8 mouse cellular contexts compared by ENCODE assay signal in the genomic region with DNA sequence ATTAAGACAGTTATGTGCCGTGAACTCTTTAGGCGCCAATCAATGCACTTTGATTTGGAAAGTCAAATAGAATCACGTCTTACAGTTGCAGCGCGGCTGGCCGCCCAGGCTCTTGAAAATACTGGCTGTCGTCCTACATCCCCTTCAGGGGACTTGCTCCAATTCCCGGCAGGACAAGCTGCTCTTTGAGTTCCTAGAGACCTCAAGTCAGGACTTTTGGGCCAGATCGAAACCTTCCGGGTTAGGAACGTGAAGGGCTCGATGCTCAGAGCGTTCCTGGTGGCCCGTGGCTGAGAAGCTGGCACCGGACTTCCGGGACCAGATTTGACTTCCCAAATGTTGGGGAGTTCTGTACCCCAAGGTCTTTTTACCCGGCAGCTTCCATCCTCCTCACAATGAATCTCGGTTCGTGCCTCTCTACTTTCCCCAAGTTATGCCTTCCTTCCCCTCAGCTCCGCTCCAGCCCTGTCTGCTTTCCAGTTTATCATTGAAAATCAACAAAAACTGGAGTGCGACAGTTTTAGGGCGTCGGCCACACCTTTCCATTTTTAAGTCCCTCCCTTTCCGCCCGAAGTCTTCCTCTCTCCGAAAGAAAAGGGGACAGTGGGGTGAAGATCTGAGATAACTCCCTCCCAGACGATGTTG. TPM values are rescaled to one million over a fixed set of nuclear protein-coding genes. Genes with fewer than 3 reads are reported as not detected.
DNase-seq lines count a peak whose midpoint lies in the region; ATAC-seq and TF ChIP-seq lines count a peak whose summit lies in the region.

No protein-coding gene starts in this region.

- DNase-seq in left cerebral cortex, adult 2 months (ENCODE audit: extremely low spot score in 1 of 2, low spot score in 2 of 2) = no peak
- no peak for DNase-seq in left cerebral cortex, postnatal 36 days (ENCODE audit: low spot score in 2 of 2)
- DNase-seq in embryo, embryonic 11 days = peak; percentile 56
- DNase-seq in layer of hippocampus, postnatal 25 days (ENCODE audit: extremely low spot score in 1 of 2, low spot score in 1 of 2) = no peak
- DNase-seq in layer of hippocampus, adult 9-10 months (ENCODE audit: low spot score) = no peak
- no peak for DNase-seq in spleen, adult 12 weeks (ENCODE audit: low spot score)

- peak overlapping the region; percentile 99 for H3K27ac ChIP-seq in left cerebral cortex, adult 2 months
- no peak overlapping the region for H3K27ac ChIP-seq in hindbrain, embryonic 12.5 days
- no peak overlapping the region for H3K27ac ChIP-seq in neural tube, embryonic 12.5 days

- peaks cover 23% of the 10 kb centered on the region for H3K4me1 ChIP-seq in hindbrain, embryonic 12.5 days
- H3K4me1 ChIP-seq in neural tube, embryonic 12.5 days = peaks cover 14% of the 10 kb centered on the region

- peak overlapping the region; percentile 18; the same call in 1 of the 2 replicates for H3K4me2 ChIP-seq in hindbrain, embryonic 12.5 days (replicated peaks)
- H3K4me2 ChIP-seq in neural tube, embryonic 12.5 days (replicated peaks) = peak overlapping the region; percentile 38

- WGBS in hindbrain, embryonic 12.5 days = under 1% methylated on average over 27 of the region's 27 CpGs
- WGBS in neural tube, embryonic 12.5 days = under 1% methylated on average over 27 of the region's 27 CpGs

- peak overlapping the region; percentile 43 for H3K4me3 ChIP-seq in left cerebral cortex, adult 2 months
- no peak overlapping the region for H3K4me3 ChIP-seq in hindbrain, embryonic 12.5 days
- H3K4me3 ChIP-seq in neural tube, embryonic 12.5 days = no peak overlapping the region

- no peak for TF ChIP-seq CTCF in left cerebral cortex, adult 2 months (IDR thresholded peaks at IDR 0.05)

- intact Hi-C loops in left cerebral cortex, adult 2 months (cut with DNase I) = loop anchor here (2.0 to 5.0 kb wide), 2 partner anchors 224 to 357 kb away; no protein-coding TSS in a partner anchor
- intact Hi-C loops in left cerebral cortex, postnatal 36 days (cut with DNase I) = loop anchor here (10.0 kb wide), 1 partner anchor 364 kb away; no protein-coding TSS in a partner anchor

- H3K36me3 ChIP-seq in hindbrain, embryonic 12.5 days = no peaks in the 10 kb centered on the region
- no peaks in the 10 kb centered on the region for H3K36me3 ChIP-seq in neural tube, embryonic 12.5 days

- peaks cover 91% of the 10 kb centered on the region for H3K27me3 ChIP-seq in hindbrain, embryonic 12.5 days
- peaks cover 92% of the 10 kb centered on the region for H3K27me3 ChIP-seq in neural tube, embryonic 12.5 days (replicated peaks)

- no peaks in the 10 kb centered on the region for H3K9me3 ChIP-seq in hindbrain, embryonic 12.5 days (replicated peaks)
- H3K9me3 ChIP-seq in neural tube, embryonic 12.5 days = no peaks in the 10 kb centered on the region

- ATAC-seq in hindbrain, embryonic 12.5 days (ENCODE audit: low FRiP score) = no peak
- no peak for ATAC-seq in neural tube, embryonic 12.5 days (ENCODE audit: low FRiP score, low read depth)

- no peak overlapping the region for H3K9ac ChIP-seq in hindbrain, embryonic 12.5 days
- no peak overlapping the region for H3K9ac ChIP-seq in neural tube, embryonic 12.5 days

RNA-seq across cellular contexts. Expression of gene Satb2, which starts 2.3 kb away (rescaled TPM):
- 10 to 100 TPM; 80.2 to 91.0 TPM for total RNA-seq in left cerebral cortex, adult 2 months (2021)
- 10 to 100 TPM; 80.9 to 89.2 TPM for total RNA-seq in left cerebral cortex, postnatal 36 days (2021)
- 0.98 and 1.6 TPM in 2 replicates for polyA plus RNA-seq in hindbrain, embryonic 12.5 days (2016; fragmentation: Nextera tagmentation; extraction: Ambion mirVana)
- polyA plus RNA-seq in neural tube, embryonic 12.5 days (2016; fragmentation: Nextera tagmentation; extraction: Ambion mirVana) = 1.7 and 1.9 TPM in 2 replicates
- total RNA-seq in layer of hippocampus, postnatal 25 days (2021) = 10 to 100 TPM; 14.9 to 17.4 TPM

Comparison
In these comparisons a context has a peak if more than half of its experiments do, and no peak if none do; other contexts are left out.
1. RNA of gene Satb2, which starts 2.3 kb away (total RNA-seq): 80.2 to 91.0 TPM in left cerebral cortex, adult 2 months and 80.9 to 89.2 TPM in left cerebral cortex, postnatal 36 days; 14.9 to 17.4 TPM in layer of hippocampus, postnatal 25 days; every median in the first group is over 4 times any median in the second.